Mouse (Mus musculus) small intestine, adult 2 months (tissue): ENCODE data around the gene Cd79b. TPM values are rescaled to one million over a fixed set of nuclear protein-coding genes. Genes with fewer than 3 reads are reported as not detected.

ENCODE experiments used
- H3K27ac ChIP-seq: fragments of 200-500 bp; 2 replicates; pipeline ENCODE4 v1.5.1; 2012; ENCODE audit warnings: low read depth, low read length, control low read depth, inconsistent platforms; ENCODE audit not compliant: insufficient read depth
- H3K27me3 ChIP-seq: fragments of 200-500 bp; 2 replicates; pipeline ENCODE4 v1.6.1; 2012; ENCODE audit warnings: mild to moderate bottlenecking, moderate library complexity, low read length, inconsistent platforms; ENCODE audit not compliant: control insufficient read depth, insufficient read depth
- H3K36me3 ChIP-seq: fragments of 200-500 bp; 2 replicates; pipeline ENCODE4 v1.6.1; 2012; ENCODE audit warnings: mild to moderate bottlenecking, low read length, control low read depth, inconsistent platforms; ENCODE audit not compliant: control insufficient read depth, insufficient read depth
- H3K4me1 ChIP-seq: fragments of 200-500 bp; 2 replicates; pipeline ENCODE4 v1.6.1; 2012; ENCODE audit warnings: low read length, inconsistent platforms, mixed read lengths; ENCODE audit not compliant: control insufficient read depth, insufficient read depth, insufficient read length
- H3K4me3 ChIP-seq: fragments of 200-500 bp; 2 replicates; pipeline ENCODE4 v1.5.1; 2012; ENCODE audit warnings: low read depth, mild to moderate bottlenecking, control low read depth, inconsistent platforms, low read length, moderate library complexity
- CTCF ChIP-seq: fragments of 200-500 bp; IDR thresholded peaks from 2 replicates; pipeline ENCODE4 v1.5.1; 2012; ENCODE audit warnings: low read depth, mild to moderate bottlenecking, control low read depth, inconsistent platforms, low read length, moderate library complexity, mixed read lengths; ENCODE audit not compliant: insufficient replicate concordance, insufficient read length; ENCODE audit errors: extremely low read depth
- POLR2A ChIP-seq: fragments of 200-500 bp; IDR thresholded peaks from 2 replicates; pipeline ENCODE4 v1.6.1; 2012; ENCODE audit warnings: low read depth, mild to moderate bottlenecking, control low read depth, inconsistent platforms, low read length, moderate library complexity
- WGBS: fragments of 180-500 bp; shearing (Covaris S2); methylation state at CpG from one replicate; pipeline ENCODE4 v1.1.7; 2018; 5-methylcytosine and 5-hydroxymethylcytosine counted together
- polyA plus RNA-seq: library from polyadenylated mRNA; depleted of rRNA; stranded (reverse); fragments of >200 nt; gene quantifications from 2 replicates; pipeline ENCODE4 v1.2.3, GENCODE M21; 2012; rRNA removed

Cd79b gene
- polyA plus RNA-seq: 12.6 and 21.2 TPM in 2 replicates

DNA sequence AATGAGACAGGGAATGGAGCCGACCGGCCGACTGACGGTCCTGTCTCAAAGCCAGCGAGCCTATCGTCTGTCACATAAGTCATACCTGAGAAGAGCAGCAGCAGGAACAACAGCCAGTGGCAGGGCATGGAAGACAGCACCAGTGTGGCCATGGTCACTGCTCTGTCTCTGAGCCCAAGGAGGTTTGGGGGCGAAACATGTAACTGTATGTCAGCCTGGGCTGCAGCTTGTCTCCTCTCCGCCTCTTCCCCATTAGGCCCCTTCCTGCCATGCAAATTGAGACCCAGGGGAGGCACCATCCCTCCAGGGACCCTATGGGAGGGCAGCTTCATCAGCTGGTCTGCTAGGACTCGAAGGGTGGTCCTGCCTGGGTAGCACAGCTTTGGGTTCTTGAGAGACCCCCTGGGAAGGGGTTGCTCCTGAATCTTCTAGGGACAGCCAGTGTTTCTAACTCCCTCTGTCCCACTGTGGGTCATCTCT lies at the start of gene Cd79b:
Gene Cd79b (minus strand): TSS at position 430 of the 480 bp plus-strand sequence.
- no peaks in the 10 kb centered on the region for H3K27me3 ChIP-seq
- peaks cover 23% of the 10 kb centered on the region for H3K4me1 ChIP-seq
- peak within 1 kb of the TSS; percentile 60 for H3K4me3 ChIP-seq
- no peak for TF ChIP-seq CTCF
- TF ChIP-seq POLR2A: no peak
- H3K36me3 ChIP-seq: no peaks in the 10 kb centered on the region
- WGBS: 77% methylated on average over 9 of the region's 9 CpGs
- H3K27ac ChIP-seq: peak within 1 kb of the TSS; percentile 46; the same call in 1 of the 2 replicates

- Histone ChIP-seq H3K4me3 (no peak overlapping the region), H3K4me1 (no peaks in the 10 kb centered on the region), H3K27ac (no peak overlapping the region), H3K36me3 (no peaks in the 10 kb centered on the region), H3K27me3 (no peaks in the 10 kb centered on the region)
- TF ChIP-seq POLR2A (no peak), CTCF (peak; percentile 18; the same call in 1 of the 2 replicates)
- WGBS: 44% methylated on average over 5 of the region's 5 CpGs
Measured at GRCm38 (mm10) chr11:106359350-106359749, 44.8 kb upstream of the Cd79b start.

DNA sequence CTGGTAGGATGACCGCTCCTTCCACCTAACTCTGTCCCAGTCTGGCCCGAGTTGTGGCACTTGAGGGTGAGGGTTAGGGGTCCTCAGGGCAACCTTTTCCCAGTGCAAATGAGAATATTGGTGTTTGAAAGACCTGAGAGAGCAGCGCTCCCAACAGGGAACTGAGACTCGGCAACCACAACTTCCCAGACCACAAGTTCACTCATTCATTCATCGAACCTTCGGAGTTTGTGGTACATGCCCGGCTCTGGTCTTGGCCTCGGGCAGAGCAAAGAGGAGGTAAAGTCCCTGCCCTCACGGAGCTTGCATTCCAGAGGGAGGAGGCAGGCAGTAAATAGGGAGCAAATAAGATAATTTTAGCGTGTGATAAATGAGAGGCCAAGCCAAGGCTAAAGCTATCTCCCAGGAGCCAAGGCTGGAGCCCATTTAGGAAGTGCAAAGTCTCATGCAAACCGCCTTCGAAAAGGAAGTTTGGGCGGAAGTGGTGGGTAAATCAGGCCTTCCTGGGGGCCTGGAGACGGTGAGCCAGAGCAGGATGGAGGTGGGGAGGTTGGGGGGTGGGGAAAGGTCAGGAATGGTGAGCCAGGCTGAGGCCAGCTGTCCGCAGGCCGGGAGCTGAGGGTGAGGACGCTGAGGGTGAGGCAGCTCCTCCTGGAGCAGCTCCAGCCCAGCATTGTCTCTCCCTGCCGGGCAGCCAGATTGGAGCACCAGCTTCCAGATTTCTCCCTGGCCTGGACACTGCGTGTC lies 41.0 kb upstream of the Cd79b start:
- WGBS: 47% methylated on average over 19 of the region's 19 CpGs
- TF ChIP-seq POLR2A: no peak
- TF ChIP-seq CTCF: no peak
- no peak overlapping the region for H3K4me3 ChIP-seq
- no peaks in the 10 kb centered on the region for H3K4me1 ChIP-seq
- H3K27me3 ChIP-seq: no peaks in the 10 kb centered on the region
- no peak overlapping the region for H3K27ac ChIP-seq
- no peaks in the 10 kb centered on the region for H3K36me3 ChIP-seq

DNA sequence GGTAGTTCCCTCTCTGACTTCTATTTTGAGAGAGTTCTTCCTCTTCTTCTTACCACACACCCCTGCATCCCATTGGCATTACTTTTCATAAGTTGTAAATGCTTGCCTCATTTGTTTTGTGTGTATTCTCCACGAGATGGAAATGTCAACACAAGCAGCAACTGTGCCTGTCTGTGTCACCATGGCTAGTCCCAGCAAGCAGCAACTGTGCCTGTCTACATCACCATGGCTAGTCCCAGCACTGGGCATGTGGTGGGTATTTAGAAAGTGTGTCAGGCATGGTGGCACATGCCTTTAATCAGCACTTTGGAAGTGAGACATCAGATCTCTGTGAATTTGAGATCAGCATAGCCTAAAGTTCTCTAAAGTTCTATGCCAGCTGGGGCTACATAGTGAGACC lies 39.6 kb upstream of the Cd79b start:
- H3K4me1 ChIP-seq: no peaks in the 10 kb centered on the region
- no peak overlapping the region for H3K4me3 ChIP-seq
- WGBS: 17% methylated on average over 1 of the region's 1 CpGs
- no peaks in the 10 kb centered on the region for H3K36me3 ChIP-seq
- H3K27ac ChIP-seq: no peak overlapping the region
- no peaks in the 10 kb centered on the region for H3K27me3 ChIP-seq
- TF ChIP-seq CTCF (no peak), POLR2A (no peak)

GRCm38 (mm10) chr11:106353188-106353587 lies 38.6 kb upstream of the Cd79b start, which contains the start of gene Scn4a:
Gene Scn4a, minus strand, starts transcription at chr11:106353288.
- no peaks in the 10 kb centered on the region for H3K36me3 ChIP-seq
- no peak within 1 kb of the TSS for H3K4me3 ChIP-seq
- WGBS: 77% methylated on average over 12 of the region's 12 CpGs
- no peaks in the 10 kb centered on the region for H3K4me1 ChIP-seq
- no peaks in the 10 kb centered on the region for H3K27me3 ChIP-seq
- TF ChIP-seq POLR2A: no peak
- TF ChIP-seq CTCF: no peak
- no peak within 1 kb of the TSS for H3K27ac ChIP-seq

DNA sequence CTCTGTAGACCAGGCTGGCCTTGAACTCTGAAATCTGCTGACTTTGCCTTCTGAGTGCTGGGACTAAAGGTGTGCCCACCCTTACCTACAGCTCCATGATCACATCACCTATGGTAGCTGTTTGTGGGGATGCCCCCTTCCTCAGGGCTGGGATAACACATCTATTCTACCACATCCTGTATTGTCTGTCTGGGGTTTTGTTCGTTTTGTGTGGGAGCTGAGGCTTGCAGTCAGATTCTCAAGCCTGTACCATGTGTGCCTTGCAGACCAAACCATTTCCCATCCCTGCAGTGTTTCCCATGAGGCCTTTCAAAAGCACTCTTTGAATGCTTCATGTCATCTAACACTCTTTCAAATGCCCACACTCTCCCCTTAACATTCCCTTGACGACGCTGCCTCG lies 37.4 kb upstream of the Cd79b start:
- Histone ChIP-seq H3K27me3 (no peaks in the 10 kb centered on the region), H3K36me3 (no peaks in the 10 kb centered on the region), H3K4me3 (no peak overlapping the region), H3K27ac (no peak overlapping the region), H3K4me1 (no peaks in the 10 kb centered on the region)
- no peak for TF ChIP-seq POLR2A
- TF ChIP-seq CTCF: no peak
- WGBS: 80% methylated on average over 4 of the region's 4 CpGs

GRCm38 (mm10) chr11:106351253-106351652 lies 36.7 kb upstream of the Cd79b start:
- no peaks in the 10 kb centered on the region for H3K4me1 ChIP-seq
- no peak overlapping the region for H3K4me3 ChIP-seq
- TF ChIP-seq CTCF (no peak), POLR2A (no peak)
- no peaks in the 10 kb centered on the region for H3K36me3 ChIP-seq
- no peaks in the 10 kb centered on the region for H3K27me3 ChIP-seq
- WGBS: 52% methylated on average over 3 of the region's 3 CpGs
- H3K27ac ChIP-seq: no peak overlapping the region

GRCm38 (mm10) chr11:106350853-106351252 lies 36.3 kb upstream of the Cd79b start:
- Histone ChIP-seq H3K4me1 (no peaks in the 10 kb centered on the region), H3K27me3 (no peaks in the 10 kb centered on the region), H3K4me3 (no peak overlapping the region), H3K36me3 (no peaks in the 10 kb centered on the region), H3K27ac (no peak overlapping the region)
- WGBS: 44% methylated on average over 5 of the region's 5 CpGs
- TF ChIP-seq CTCF (no peak), POLR2A (no peak)
